Mouse (Mus musculus): ENCODE data around the gene E130114P18Rik.

- TF ChIP-seq GATA1 (IDR thresholded peaks at IDR 0.05; ENCODE audit: low read length): no peak
- no peak for TF ChIP-seq TAL1 (IDR thresholded peaks at IDR 0.05; ENCODE audit: low read length)
These were observed 23.6 kb downstream of the E130114P18Rik start for GRCm38 (mm10) chr4:97754241-97754640.

Data from erythroblast, embryonic 14.5 days (primary cell).